Mouse (Mus musculus) cerebellum, adult 11-12 months (tissue): ENCODE data around the gene Cfap61.

Experiments used
- DNase-seq: peaks from one replicate; pipeline ENCODE4 v3.0.0; 2022

The Cfap61 gene

GRCm38 (mm10) chr2:146089157-146089692, 154.6 kb downstream of the Cfap61 start:
- no peak for DNase-seq

GRCm38 (mm10) chr2:146097532-146097931, 162.9 kb downstream of the Cfap61 start:
- no peak for DNase-seq

- DNase-seq: no peak
Observed at GRCm38 (mm10) chr2:146098853-146099717, 164.5 kb downstream of the Cfap61 start.

GRCm38 (mm10) chr2:146099838-146100237, 165.3 kb downstream of the Cfap61 start:
- DNase-seq: no peak

GRCm38 (mm10) chr2:146100489-146101060, 166.0 kb downstream of the Cfap61 start:
- DNase-seq: no peak

- DNase-seq: no peak
Observed at GRCm38 (mm10) chr2:146102600-146102999, 168.0 kb downstream of the Cfap61 start.

GRCm38 (mm10) chr2:146105341-146105740, 170.8 kb downstream of the Cfap61 start:
- no peak for DNase-seq

- DNase-seq: no peak
Observed at GRCm38 (mm10) chr2:146107980-146108379, 173.4 kb downstream of the Cfap61 start.

- no peak for DNase-seq
Observed at GRCm38 (mm10) chr2:146109921-146110320, 175.3 kb downstream of the Cfap61 start.

GRCm38 (mm10) chr2:146116282-146116681, 181.7 kb downstream of the Cfap61 start:
- DNase-seq: no peak

- no peak for DNase-seq
Observed at GRCm38 (mm10) chr2:146116726-146117125, 182.1 kb downstream of the Cfap61 start.

- no peak for DNase-seq
Observed at GRCm38 (mm10) chr2:146117191-146117914, 182.8 kb downstream of the Cfap61 start.

GRCm38 (mm10) chr2:146117915-146118403, 183.4 kb downstream of the Cfap61 start:
- DNase-seq: no peak

- no peak for DNase-seq
Observed at GRCm38 (mm10) chr2:146121551-146121950, 187.0 kb downstream of the Cfap61 start.

GRCm38 (mm10) chr2:146125129-146125528, 190.5 kb downstream of the Cfap61 start:
- no peak for DNase-seq

GRCm38 (mm10) chr2:146128622-146129021, 194.0 kb downstream of the Cfap61 start:
- no peak for DNase-seq

GRCm38 (mm10) chr2:146130514-146130913, 195.9 kb downstream of the Cfap61 start:
- no peak for DNase-seq

- no peak for DNase-seq
Observed at GRCm38 (mm10) chr2:146134275-146134674, 199.7 kb downstream of the Cfap61 start.

- DNase-seq: no peak
Observed at GRCm38 (mm10) chr2:146140711-146141110, 206.1 kb downstream of the Cfap61 start.

GRCm38 (mm10) chr2:146147306-146147705, 212.7 kb downstream of the Cfap61 start:
- no peak for DNase-seq

GRCm38 (mm10) chr2:146147801-146148200, 213.2 kb downstream of the Cfap61 start:
- no peak for DNase-seq

GRCm38 (mm10) chr2:146149206-146149974, 214.8 kb downstream of the Cfap61 start:
- no peak for DNase-seq
